ENCODE assay signal across 8 mouse cellular contexts in the genomic region with DNA sequence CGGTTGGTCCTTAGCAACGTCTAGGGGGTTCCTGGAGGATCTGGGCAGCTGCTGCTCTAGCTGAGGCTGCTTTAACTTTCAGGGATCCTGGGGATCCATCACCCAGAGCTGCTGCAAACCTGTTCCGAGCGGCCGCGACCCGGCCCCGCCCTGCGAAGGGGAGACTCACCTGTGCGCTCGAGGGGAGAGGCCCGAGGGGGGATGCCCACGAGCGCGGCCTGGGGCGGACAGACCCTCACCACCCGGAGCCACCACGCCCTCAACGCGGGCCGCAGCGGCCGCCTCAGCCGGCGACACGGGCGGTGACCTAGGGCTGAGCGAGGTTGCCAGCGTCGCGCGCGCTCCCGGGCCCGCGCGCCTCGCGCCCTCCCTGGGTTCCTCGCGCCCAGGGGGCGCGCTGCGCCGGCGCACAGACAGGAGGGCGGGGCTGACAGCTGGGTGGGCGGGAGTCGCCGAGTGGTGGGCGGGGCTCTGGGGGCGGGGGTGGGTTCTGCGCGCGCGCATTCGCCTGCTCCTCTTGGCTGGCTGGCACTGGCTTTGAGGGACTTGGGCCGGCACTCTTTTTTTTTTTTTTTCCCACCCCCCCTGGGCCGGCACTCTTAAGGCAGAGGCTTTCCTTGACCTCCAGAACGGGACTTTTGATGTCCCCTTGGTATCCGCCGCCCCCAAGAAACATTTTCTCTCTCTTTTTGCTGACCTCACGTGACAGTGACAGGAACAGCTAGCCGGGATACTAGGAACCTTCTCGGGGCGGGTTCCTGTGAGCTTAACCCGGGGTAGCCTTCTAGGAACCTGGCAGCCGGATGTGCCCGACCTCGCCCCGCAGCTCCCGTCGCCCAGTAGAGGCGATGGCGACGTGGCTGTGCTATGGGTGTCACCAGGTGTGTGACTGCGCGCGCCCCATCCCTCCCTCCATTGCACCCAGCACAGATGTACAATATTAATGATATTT. TPM values are rescaled to one million over a fixed set of nuclear protein-coding genes. Genes with fewer than 3 reads are reported as not detected.
A peak's percentile ranks its signal among the peaks of the same experiment; 100 is the strongest.
DNase-seq lines count a peak whose midpoint lies in the region; ATAC-seq lines count a peak whose summit lies in the region.

Gene Rcan3, minus strand, starts transcription at position 411 of the 952 bp plus-strand sequence.

- DNase-seq in NIH3T3 (ENCODE audit: low read depth), result peak; percentile 88
- peak; percentile 76 for DNase-seq in cerebellum, adult 9-10 months
- DNase-seq in layer of hippocampus, adult 9-10 months (ENCODE audit: low spot score), result peak; percentile 41
- DNase-seq in lung, postnatal 10 days, result peak; percentile 76
- DNase-seq in ovary, postnatal 14 days (ENCODE audit: low spot score), result peak; percentile 56
- peak; percentile 64 to 88 for DNase-seq in thymus, postnatal 10 days (ENCODE audit: low spot score in 2 of 2)

- ATAC-seq in frontal cortex, adult (ENCODE audit: low TSS enrichment), result peak; percentile 52; the same call in 1 of the 2 replicates
- peak; percentile 57 to 71 for ATAC-seq in hematopoietic stem cell, adult 5-6 weeks (replicated peaks in 1 of 2; ENCODE audit: insufficient read depth in 1 of 2, low FRiP score in 2 of 2, low TSS enrichment in 1 of 2, low read depth in 1 of 2, poor library complexity in 2 of 2, severe bottlenecking in 2 of 2)

RNA-seq across cellular contexts. Expression of gene Rcan3, which starts in this region (rescaled TPM):
- 7.4 and 8.9 TPM in 2 replicates for total RNA-seq in hematopoietic stem cell, adult 5-6 weeks (2017)

Comparison
In these comparisons a context has a peak if more than half of its experiments do, and no peak if none do; other contexts are left out.
1. Peak in every context shown above with its lines: DNase-seq and ATAC-seq.